Mouse (Mus musculus) megakaryocyte-erythroid progenitor cell, adult 5-6 weeks (primary cell): ENCODE data around the gene Cux2. TPM values are rescaled to one million over a fixed set of nuclear protein-coding genes. Genes with fewer than 3 reads are reported as not detected.

Experiments used
- ATAC-seq: replicated peaks from 2 replicates; pipeline ENCODE4 v1.8.0; 2016; ENCODE audit warnings: mild to moderate bottlenecking, inconsistent platforms; ENCODE audit not compliant: severe bottlenecking, poor library complexity, low FRiP score, low TSS enrichment
- total RNA-seq, 2 experiments: library from RNA; stranded (forward) in 1 of 2; stranded (reverse) in 1 of 2; fragments of 200-1000, 215-1000 nt in 1 of 2; fragments of >200 nt in 1 of 2; fragmentation: Nextera tagmentation in 1 of 2; gene quantifications; 2 replicates each; pipeline ENCODE4 v1.2.3; 2014 to 2017

Gene Cux2
- total RNA-seq, 2 experiments from 2014 or later = not detected

DNA sequence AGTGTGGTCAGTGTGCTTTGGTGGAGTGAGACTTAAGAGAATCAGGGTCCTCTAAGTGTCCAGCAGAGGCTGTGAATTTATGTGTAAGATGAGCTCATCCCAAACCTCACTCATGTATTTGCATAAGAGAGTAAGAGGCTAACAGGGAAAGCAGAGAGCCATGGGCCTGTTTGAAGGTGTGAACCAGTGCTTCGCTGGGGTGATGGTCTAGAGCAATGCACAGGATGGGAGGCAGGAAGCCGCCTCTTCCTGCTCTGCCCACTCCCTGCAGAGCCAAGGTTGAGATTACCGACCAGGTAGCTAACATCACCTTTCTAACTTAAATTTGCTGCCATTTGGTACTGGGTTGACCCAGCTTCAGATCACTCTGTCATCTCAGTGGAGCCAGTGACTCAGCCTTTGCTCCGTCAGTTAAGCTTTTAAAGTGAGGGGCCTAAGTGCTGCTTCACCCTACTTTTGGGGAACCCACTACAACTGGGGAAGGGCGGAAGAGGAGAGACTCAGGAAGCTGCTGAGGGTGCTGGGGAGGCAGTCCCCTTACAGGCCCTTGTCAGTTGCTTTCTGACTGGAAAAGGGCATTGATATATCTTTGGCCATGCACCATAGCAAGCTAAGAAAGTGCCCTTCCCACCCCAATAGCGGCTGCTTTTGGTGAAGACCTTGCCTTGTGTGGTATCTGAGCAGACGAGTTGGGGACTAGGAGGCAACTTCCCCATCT is 237.2 kb downstream of the Cux2 start:
- ATAC-seq = no peak

DNA sequence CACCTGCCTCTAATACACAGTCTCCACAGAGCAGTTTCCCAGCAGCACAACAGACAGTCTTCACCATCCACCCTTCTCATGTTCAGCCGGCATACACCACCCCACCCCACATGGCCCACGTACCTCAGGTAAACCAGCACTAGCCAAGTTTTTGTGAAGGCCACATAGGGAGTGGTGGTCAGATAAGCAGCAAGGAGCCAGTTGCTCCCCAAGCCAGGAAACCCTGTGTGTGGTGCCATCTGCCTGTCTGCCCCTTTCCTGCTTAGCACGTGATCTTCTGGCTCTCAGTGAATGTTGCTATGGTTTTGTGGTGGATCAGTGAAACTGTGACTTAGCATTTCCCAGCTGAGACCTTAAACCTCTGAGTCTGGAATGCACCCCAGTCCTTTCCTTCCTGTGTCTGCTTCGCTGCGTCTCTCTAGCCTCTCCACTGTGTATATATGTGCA is 238.4 kb downstream of the Cux2 start:
- ATAC-seq = peak; percentile 55

DNA sequence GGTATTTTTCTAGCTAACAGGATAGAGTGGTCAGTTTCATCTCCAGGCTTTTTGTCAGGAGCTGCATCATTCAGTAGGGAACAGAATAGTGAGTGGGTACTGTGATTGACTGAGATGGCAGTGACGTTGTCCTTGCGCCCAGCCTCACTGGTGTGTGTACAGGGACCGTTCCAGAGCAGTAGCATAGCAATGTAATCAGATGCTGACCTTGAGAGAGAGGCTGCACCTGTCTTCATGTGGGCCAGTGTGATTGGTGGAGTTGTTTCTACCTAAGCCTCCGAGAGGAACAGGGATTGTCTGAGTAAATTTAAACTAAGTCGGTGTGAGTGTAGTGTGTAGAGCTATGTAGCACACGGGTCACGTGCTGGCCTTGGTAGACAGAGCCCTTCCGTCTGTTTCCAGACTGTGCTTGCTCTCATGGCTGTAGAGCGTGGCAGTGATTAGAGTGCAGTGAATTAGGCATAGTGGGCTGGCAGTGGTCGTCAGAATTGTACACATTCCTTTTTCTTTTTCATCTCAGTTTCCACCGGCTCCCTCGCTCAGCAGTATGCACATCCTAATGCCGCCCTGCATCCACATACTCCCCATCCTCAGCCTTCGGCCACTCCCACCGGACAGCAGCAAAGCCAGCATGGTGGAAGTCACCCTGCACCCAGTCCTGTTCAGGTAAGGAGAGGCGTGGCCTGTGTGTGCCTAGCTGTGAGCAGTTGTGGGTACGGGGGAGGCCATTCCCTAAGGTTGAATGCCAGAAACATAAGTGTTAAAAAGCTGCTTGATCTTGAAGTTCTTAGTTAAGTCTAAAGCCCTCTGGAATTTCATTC is 239.4 kb downstream of the Cux2 start:
- no peak for ATAC-seq

DNA sequence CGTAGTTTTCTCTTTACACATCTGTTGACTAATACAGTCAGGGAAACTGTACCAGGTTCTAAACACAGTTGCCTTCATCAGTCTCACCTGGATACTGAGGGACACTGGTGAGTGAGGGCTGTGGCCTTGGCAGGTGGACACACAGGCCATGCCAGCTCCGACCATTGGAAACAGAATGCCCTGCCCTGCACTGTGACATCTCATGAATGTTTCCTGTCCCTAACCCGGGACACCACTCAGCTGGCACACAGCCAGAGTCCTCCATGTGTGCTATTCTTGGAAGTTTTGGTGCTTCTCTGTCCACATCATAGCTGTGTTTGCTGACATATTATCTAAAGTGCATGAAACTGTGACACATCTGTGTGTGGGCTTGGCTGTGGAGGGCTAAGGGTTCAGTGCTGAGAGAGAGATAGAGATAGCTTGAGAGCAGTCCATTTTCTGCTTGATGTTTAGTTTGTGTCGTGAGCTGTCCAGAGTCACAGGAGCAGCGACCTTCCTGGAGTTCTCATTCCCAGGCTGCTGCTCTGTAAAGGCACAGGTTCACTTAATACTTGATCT is 240.2 kb downstream of the Cux2 start:
- no peak for ATAC-seq

DNA sequence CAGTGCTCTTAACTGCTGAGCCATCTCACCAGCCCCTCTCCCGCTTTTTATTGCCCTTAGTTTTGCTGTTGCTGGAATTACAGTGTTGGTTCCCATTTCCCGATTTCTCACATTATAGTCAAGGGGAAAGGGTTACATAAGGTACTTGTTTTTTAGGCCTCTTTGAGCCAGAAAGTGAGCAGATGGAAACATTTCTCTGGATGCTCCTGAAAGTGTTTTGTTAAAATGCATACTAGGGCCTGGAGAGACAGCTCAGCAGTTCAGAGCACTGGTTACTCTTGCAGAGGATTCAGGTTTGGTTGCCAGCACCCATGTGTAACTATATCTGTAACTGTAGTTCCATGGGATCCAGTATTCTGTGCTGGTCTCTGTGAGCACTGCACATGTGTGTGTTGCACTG is 241.7 kb downstream of the Cux2 start:
- ATAC-seq = no peak

DNA sequence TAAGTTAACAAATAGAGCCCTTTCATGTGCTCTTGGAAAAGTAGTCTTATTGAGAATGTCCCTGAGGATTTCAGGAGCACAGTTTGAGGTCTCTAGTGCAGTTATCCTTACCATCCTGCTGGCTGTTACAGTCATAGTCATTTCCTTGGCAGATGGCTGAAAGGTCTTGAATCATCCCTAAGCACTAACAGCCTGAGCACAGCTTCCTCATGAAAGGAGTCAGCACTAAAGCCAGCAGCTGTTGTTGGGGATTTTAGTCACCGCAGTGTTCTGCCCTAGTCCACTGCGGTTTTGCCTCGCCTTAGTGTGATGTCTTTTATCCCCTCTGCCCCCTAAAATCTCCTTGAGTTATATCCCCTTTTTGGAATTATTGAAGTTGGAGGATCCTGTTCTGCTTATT is 242.7 kb downstream of the Cux2 start:
- ATAC-seq = no peak

Other genes with a start within 250 kb of the Cux2 start
- gene Sh2b3, start 212.5 kb downstream of the Cux2 start, total RNA-seq (2014; fragmentation: Nextera tagmentation) = 11.2 and 13.3 TPM in 2 replicates
- gene Sh2b3, start 212.5 kb downstream of the Cux2 start, total RNA-seq (2017) = 5.1 and 5.3 TPM in 2 replicates
- gene Pheta1, start 201.1 kb downstream of the Cux2 start, total RNA-seq (2014; fragmentation: Nextera tagmentation) = 2.9 and 4.2 TPM in 2 replicates
- 0.42 and 2.6 TPM in 2 replicates for gene Pheta1, start 201.1 kb downstream of the Cux2 start, total RNA-seq (2017)
- gene Myl2, start 50.8 kb upstream of the Cux2 start, total RNA-seq (2014; fragmentation: Nextera tagmentation) = not detected in 2 replicates
- not detected in 2 replicates for gene Myl2, start 50.8 kb upstream of the Cux2 start, total RNA-seq (2017)
- 0.96 and 1.4 TPM in 2 replicates for gene Ccdc63, start 90.7 kb upstream of the Cux2 start, total RNA-seq (2014; fragmentation: Nextera tagmentation)
- gene Ccdc63, start 90.7 kb upstream of the Cux2 start, total RNA-seq (2017) = not detected in 2 replicates
- 375 and 380 TPM in 2 replicates for gene Ppp1cc, start 108.2 kb upstream of the Cux2 start, total RNA-seq (2014; fragmentation: Nextera tagmentation)
- gene Ppp1cc, start 108.2 kb upstream of the Cux2 start, total RNA-seq (2017) = 229 and 230 TPM in 2 replicates
- 1.4 and 11.2 TPM in 2 replicates for gene Hvcn1, start 156.7 kb upstream of the Cux2 start, total RNA-seq (2014; fragmentation: Nextera tagmentation)
- 0.38 and 1.4 TPM in 2 replicates for gene Hvcn1, start 156.7 kb upstream of the Cux2 start, total RNA-seq (2017)
- gene Tctn1, start 214.4 kb upstream of the Cux2 start, total RNA-seq (2014; fragmentation: Nextera tagmentation) = 7.6 and 10.4 TPM in 2 replicates
- gene Tctn1, start 214.4 kb upstream of the Cux2 start, total RNA-seq (2017) = 2.5 and 4.2 TPM in 2 replicates
- gene Pptc7, start 234.3 kb upstream of the Cux2 start, total RNA-seq (2014; fragmentation: Nextera tagmentation) = 14.4 and 15.5 TPM in 2 replicates
- 10.4 and 11.3 TPM in 2 replicates for gene Pptc7, start 234.3 kb upstream of the Cux2 start, total RNA-seq (2017)